Mouse (Mus musculus): ENCODE data around the gene Ccdc155. TPM values are rescaled to one million over a fixed set of nuclear protein-coding genes. Genes with fewer than 3 reads are reported as not detected.
"Not testable (repeated sequence)": the region's sequence is repeated elsewhere in the genome, so short reads cannot be mapped to it uniquely, and the experiment has no call there.

The Ccdc155 gene
- polyA plus RNA-seq, 1 experiment from 2014 or later: 0.07 TPM

DNA sequence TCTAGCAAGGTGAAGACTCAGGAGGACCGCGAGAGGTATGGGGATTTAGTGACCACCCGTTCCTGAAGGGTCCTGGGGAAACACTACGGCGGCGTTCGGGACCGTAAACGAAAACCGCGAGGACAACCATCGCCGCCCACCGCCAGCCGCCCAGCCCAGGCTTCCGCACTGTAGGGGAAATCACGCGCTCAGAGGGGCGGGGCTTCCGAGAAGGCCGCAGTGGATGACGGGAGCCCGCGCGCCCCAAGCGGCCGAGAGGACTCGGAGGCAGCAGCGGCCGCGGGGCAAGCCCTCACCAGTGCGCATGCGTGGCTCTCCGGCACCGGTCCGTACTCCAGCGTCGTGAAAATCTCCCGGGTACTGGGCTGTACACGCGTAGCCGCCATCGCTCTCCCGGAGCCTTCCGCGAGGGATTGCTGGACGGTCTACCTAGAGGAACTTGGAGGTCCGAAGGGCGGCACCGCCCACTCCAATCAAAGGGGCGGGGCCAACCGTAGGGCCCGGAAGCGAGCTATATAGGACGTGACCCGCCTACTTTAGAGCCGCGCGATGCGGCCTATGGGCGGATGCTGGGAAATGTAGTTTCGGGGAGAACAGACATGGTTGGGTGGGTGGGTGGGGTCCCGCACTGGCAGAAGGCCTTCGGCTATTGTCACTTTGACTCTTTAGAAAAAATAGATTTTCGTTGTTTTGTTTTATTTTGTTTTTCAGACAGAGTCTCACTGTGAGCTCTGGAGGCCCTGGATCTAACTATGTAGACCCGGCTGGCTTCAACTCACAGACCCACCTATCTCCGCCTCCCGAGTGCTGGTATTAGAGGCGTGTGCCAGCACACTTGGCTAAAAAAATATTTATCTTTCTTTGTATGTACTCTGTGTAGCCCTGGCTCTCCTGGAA, 50.3 kb downstream of the Ccdc155 start, which contains the start of the genes Pih1d1 and Aldh16a1:
TSS of gene Pih1d1 (plus strand) at position 208 of the 897 bp plus-strand sequence.
TSS of gene Aldh16a1 (minus strand) at position 489 of the 897 bp plus-strand sequence.
- DNase-seq (peak; percentile 95), ATAC-seq (ENCODE audit: low read depth) (peak; percentile 92)
- H3K4me2 ChIP-seq: peak within 1 kb of the TSS; percentile 85
- H3K9me3 ChIP-seq (replicated peaks): no peaks in the 10 kb centered on the region
- H3K4me3 ChIP-seq (replicated peaks): peak within 1 kb of the TSS; percentile 70
- peak within 1 kb of the TSS; percentile 82 for H3K9ac ChIP-seq
- H3K36me3 ChIP-seq: peaks cover 10% of the 10 kb centered on the region
- whole genome bisulfite sequencing (ENCODE audit: insufficient replicate concordance): 2% methylated on average over 69 of the region's 69 CpGs
- H3K27me3 ChIP-seq: no peaks in the 10 kb centered on the region
- peak within 1 kb of the TSS; percentile 84 for H3K27ac ChIP-seq
- H3K4me1 ChIP-seq (replicated peaks): peaks cover 35% of the 10 kb centered on the region

DNA sequence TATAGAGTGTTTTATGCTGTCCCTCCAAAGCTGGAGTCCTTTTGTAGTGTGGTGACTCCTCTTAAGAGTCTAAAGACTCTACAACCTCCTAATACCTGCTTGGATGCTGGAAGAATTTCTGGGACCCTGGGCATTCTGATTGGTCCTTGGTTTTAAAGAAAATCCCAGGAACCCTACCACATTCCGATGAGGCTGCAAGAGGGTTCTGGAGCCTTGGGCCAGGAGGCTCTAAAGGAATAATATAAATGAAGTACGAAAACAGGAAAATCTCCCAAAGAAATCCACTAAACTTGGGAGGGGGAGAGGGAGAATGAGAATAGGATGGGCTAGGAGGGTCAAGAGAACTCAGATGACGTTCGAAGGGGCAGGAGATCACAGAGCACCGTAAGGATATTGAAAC, 51.1 kb downstream of the Ccdc155 start:
- no peaks in the 10 kb centered on the region for H3K27me3 ChIP-seq
- ATAC-seq (ENCODE audit: low read depth) (no peak), DNase-seq (no peak)
- peak overlapping the region; percentile 82 for H3K9ac ChIP-seq
- peak overlapping the region; percentile 85 for H3K4me2 ChIP-seq
- H3K4me1 ChIP-seq (replicated peaks): peaks cover 40% of the 10 kb centered on the region
- no peaks in the 10 kb centered on the region for H3K9me3 ChIP-seq (replicated peaks)
- 4% methylated on average over 5 of the region's 5 CpGs for WGBS (ENCODE audit: insufficient replicate concordance)
- H3K4me3 ChIP-seq (replicated peaks): peak overlapping the region; percentile 70
- peak overlapping the region; percentile 84 for H3K27ac ChIP-seq
- peaks cover 7% of the 10 kb centered on the region for H3K36me3 ChIP-seq

DNA sequence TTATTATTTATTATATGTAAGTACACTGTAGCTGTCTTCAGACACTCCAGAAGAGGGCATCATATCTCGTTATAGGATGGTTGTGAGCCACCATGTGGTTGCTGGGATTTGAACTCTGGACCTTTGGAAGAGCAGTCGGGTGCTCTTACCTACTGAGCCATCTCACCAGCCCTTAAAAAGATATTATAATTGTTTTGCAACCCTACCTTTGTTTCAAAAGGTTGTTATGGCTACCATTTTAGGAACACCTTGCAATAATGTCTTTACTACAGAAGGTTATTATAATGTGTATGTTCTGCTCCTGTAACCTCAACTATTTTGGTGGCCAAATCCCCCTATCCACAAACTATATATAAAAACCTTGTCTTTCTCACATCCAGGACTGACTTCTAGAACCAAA, 51.6 kb downstream of the Ccdc155 start:
- WGBS (ENCODE audit: insufficient replicate concordance): 71% methylated on average over 2 of the region's 2 CpGs
- H3K4me2 ChIP-seq: peak overlapping the region; percentile 85
- not testable (repeated sequence) for H3K9me3 ChIP-seq (replicated peaks); H3K4me3 ChIP-seq (replicated peaks); ATAC-seq (ENCODE audit: low read depth); H3K27ac ChIP-seq; H3K9ac ChIP-seq; H3K27me3 ChIP-seq; DNase-seq
- H3K4me1 ChIP-seq (replicated peaks): peaks cover 45% of the 10 kb centered on the region
- peaks cover 10% of the 10 kb centered on the region for H3K36me3 ChIP-seq

- Histone ChIP-seq H3K9me3 (replicated peaks) (no peaks in the 10 kb centered on the region), H3K4me1 (replicated peaks) (peaks cover 51% of the 10 kb centered on the region), H3K27me3 (no peaks in the 10 kb centered on the region), H3K36me3 (peaks cover 15% of the 10 kb centered on the region), H3K4me3 (replicated peaks) (no peak overlapping the region), H3K9ac (no peak overlapping the region), H3K4me2 (no peak overlapping the region), H3K27ac (no peak overlapping the region)
- WGBS (ENCODE audit: insufficient replicate concordance): 65% methylated on average over 11 of the region's 11 CpGs
- ATAC-seq (ENCODE audit: low read depth) (no peak), DNase-seq (no peak)
Observed at GRCm38 (mm10) chr7:45151303-45151702, 53.4 kb downstream of the Ccdc155 start.

DNA sequence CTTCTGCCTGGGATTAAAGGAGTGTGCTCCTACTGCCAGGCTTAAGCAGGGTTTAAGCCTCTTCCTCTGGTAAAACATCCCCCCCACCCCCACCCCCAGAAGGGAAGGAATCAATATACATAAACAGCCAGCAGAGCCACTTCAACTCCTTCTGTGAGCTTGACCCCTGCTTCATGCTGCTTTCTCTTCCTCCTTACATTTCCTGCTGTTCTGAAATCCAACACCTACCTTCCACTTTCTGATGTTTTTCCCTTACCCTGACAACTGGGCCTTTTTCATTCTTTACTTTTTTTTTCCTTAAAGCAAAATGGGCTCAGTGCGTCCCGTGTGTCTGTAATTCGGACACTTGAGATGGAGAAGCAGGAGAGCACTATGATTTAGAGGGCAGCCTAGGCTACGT, 54.4 kb downstream of the Ccdc155 start:
- Histone ChIP-seq H3K27ac (no peak overlapping the region), H3K36me3 (peaks cover 25% of the 10 kb centered on the region), H3K9me3 (replicated peaks) (no peaks in the 10 kb centered on the region), H3K9ac (no peak overlapping the region; the same call in 1 of the 2 replicates), H3K4me1 (replicated peaks) (peaks cover 47% of the 10 kb centered on the region), H3K4me2 (no peak overlapping the region), H3K27me3 (no peaks in the 10 kb centered on the region), H3K4me3 (replicated peaks) (no peak overlapping the region)
- no peak for ATAC-seq (ENCODE audit: low read depth)
- no peak for DNase-seq
- WGBS (ENCODE audit: insufficient replicate concordance): 74% methylated on average over 4 of the region's 4 CpGs

DNA sequence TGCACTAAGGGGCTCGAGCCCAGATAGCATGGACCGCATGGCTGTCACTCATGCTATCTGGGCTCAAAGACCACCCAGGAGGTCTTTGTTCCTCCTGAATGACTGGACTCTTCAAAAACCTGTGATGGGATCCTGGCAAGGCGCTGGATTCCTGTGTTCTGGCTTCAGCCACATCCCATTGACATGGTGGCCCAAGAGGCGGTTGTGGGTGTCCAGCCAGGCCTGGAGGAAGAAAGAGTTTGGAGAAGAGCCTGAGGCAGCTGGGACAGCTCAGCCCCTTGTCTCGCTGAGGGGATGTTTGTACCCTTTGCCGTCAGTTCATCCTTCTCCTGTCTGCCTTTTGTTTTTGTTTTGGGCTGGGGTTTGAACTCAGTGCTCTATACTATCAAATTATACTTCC, 55.1 kb downstream of the Ccdc155 start:
- WGBS (ENCODE audit: insufficient replicate concordance): 75% methylated on average over 6 of the region's 6 CpGs
- Histone ChIP-seq H3K27me3 (no peaks in the 10 kb centered on the region), H3K27ac (no peak overlapping the region), H3K9ac (no peak overlapping the region), H3K9me3 (replicated peaks) (no peaks in the 10 kb centered on the region), H3K4me3 (replicated peaks) (no peak overlapping the region), H3K36me3 (peaks cover 32% of the 10 kb centered on the region), H3K4me1 (replicated peaks) (peaks cover 40% of the 10 kb centered on the region), H3K4me2 (no peak overlapping the region)
- DNase-seq (no peak), ATAC-seq (ENCODE audit: low read depth) (no peak)

DNA sequence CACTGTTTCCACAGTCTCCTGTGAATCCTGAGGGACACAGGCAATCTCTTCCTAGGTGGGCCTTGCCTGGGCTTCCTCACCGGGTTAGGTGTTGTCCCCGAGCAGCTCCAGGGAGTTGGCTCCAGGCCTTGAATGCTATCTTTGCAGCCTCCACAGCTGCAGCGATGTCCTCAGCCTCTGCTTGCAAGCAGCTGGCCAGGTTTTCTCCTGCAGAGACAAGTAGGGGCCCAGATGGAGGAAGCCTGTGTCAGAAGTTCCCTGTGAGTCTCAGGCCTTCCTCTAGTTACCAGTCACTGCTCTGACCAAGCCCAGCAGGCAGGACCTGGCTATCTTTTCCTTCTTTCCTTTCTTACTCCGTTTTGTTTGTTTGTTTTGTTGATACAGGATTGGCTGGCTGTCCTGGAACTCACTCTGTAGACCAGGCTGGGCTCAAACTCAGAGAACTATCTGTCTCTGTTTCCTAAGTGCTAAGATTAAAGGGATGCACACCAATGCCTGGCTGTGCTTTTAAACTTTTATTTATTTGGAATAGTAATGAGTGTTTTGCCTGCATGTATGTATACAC, 56.1 kb downstream of the Ccdc155 start:
- Histone ChIP-seq H3K4me3 (replicated peaks) (no peak overlapping the region), H3K9me3 (replicated peaks) (no peaks in the 10 kb centered on the region), H3K27ac (no peak overlapping the region; the same call in 1 of the 2 replicates), H3K4me1 (replicated peaks) (peaks cover 37% of the 10 kb centered on the region), H3K4me2 (no peak overlapping the region), H3K27me3 (no peaks in the 10 kb centered on the region), H3K9ac (no peak overlapping the region), H3K36me3 (peaks cover 42% of the 10 kb centered on the region)
- WGBS (ENCODE audit: insufficient replicate concordance): 61% methylated on average over 4 of the region's 4 CpGs
- no peak for ATAC-seq (ENCODE audit: low read depth)
- DNase-seq: no peak

- DNase-seq (no peak), ATAC-seq (ENCODE audit: low read depth) (peak; percentile 33; the same call in 1 of the 2 replicates)
- H3K4me2 ChIP-seq: no peak overlapping the region
- no peaks in the 10 kb centered on the region for H3K27me3 ChIP-seq
- no peak overlapping the region for H3K9ac ChIP-seq
- no peak overlapping the region for H3K27ac ChIP-seq
- WGBS (ENCODE audit: insufficient replicate concordance): 80% methylated on average over 11 of the region's 11 CpGs
- H3K4me1 ChIP-seq (replicated peaks): peaks cover 32% of the 10 kb centered on the region
- H3K4me3 ChIP-seq (replicated peaks): no peak overlapping the region
- peaks cover 48% of the 10 kb centered on the region for H3K36me3 ChIP-seq
- no peaks in the 10 kb centered on the region for H3K9me3 ChIP-seq (replicated peaks)
Observed at GRCm38 (mm10) chr7:45147899-45148298, 56.8 kb downstream of the Ccdc155 start.

DNA sequence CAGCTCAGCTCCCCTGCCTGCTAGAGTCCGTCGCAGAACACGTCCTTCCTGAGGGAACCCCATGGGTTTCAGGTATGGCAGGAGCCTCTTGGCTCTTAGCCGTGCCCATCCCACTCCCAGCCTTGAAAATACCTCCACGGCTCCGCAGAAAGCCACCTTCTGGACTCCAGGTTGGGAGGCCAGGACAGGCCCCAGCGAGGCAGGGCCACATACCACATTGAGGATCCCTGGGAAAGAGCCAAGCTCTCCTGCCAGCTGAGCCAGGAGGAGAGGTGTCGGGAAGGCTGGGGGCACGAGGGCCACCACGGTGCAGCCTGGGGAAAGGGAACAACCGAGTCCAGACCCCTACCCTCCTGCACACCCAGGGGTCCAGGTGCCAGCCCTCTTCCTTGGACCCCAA, 57.4 kb downstream of the Ccdc155 start:
- Histone ChIP-seq H3K4me2 (no peak overlapping the region), H3K4me3 (replicated peaks) (no peak overlapping the region), H3K9ac (no peak overlapping the region), H3K9me3 (replicated peaks) (no peaks in the 10 kb centered on the region), H3K36me3 (peaks cover 53% of the 10 kb centered on the region), H3K27me3 (no peaks in the 10 kb centered on the region), H3K4me1 (replicated peaks) (peaks cover 32% of the 10 kb centered on the region), H3K27ac (no peak overlapping the region)
- ATAC-seq (ENCODE audit: low read depth) (no peak), DNase-seq (no peak)
- 80% methylated on average over 11 of the region's 11 CpGs for WGBS (ENCODE audit: insufficient replicate concordance)

DNA sequence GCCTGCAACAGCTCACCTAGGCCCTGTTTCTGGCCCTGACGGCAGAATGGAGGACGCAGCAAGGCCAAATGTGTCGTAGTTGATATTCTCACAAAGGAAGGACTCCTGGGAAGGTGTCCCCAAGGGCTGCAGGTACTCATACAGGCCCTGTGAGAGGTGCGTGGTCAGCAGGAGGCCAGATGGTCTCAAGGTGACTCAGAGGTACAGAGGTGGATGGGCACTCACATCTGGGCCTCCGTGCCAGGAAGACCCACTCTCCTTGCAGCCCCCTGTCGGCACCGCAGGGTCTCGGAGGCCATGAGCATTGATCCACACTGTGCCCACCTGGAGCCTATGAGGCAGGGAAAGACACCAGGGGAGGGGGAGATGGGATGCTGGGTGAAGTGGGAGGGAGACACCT, 59.2 kb downstream of the Ccdc155 start:
- Histone ChIP-seq H3K27me3 (no peaks in the 10 kb centered on the region), H3K4me3 (replicated peaks) (no peak overlapping the region), H3K9me3 (replicated peaks) (no peaks in the 10 kb centered on the region), H3K4me1 (replicated peaks) (peaks cover 22% of the 10 kb centered on the region), H3K27ac (no peak overlapping the region), H3K9ac (no peak overlapping the region), H3K36me3 (peaks cover 60% of the 10 kb centered on the region), H3K4me2 (no peak overlapping the region)
- 85% methylated on average over 8 of the region's 8 CpGs for whole genome bisulfite sequencing (ENCODE audit: insufficient replicate concordance)
- no peak for ATAC-seq (ENCODE audit: low read depth)
- no peak for DNase-seq

DNA sequence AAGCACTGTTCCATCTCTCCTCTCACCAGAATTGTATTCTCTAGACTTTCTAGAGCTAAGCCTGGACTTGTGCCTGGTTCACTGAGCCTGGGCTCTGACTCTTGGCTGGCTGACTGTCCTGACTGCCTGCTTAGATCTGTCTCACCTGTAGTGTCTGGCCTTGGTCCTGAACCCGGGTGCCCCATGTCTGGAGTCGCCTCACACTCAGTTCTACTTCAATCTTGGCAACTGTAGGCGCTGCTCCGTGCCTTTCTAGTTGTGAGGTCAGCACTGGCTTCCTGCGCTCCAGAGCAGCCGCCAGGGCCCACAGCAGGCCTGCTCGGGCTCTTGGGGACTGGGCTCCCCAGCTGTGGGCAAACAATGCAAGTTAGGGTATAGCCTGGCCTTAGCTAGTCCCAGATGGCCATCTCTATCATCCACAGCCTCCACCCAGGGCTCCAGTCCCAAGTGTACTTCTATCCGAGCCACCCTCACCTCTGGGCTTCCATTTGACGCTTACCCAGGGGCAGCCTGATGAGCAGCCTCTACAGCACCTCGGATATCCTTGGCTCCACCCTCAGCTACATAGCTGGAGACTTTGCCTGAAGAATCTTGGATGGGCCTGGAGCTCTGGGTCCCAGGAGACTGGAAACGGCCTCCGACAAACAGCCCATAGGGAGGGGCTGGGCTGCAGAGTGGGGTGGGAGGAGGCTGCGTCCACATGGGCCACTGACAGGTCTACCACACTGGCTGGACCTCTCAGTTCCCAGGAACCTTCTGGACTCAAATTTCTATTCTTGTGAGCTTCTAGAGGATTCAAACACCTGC, 60.1 kb downstream of the Ccdc155 start:
- DNase-seq (no peak), ATAC-seq (ENCODE audit: low read depth) (no peak)
- H3K9ac ChIP-seq: no peak overlapping the region
- H3K27me3 ChIP-seq: no peaks in the 10 kb centered on the region
- H3K27ac ChIP-seq: no peak overlapping the region
- H3K36me3 ChIP-seq: peaks cover 60% of the 10 kb centered on the region
- no peak overlapping the region for H3K4me3 ChIP-seq (replicated peaks)
- peaks cover 21% of the 10 kb centered on the region for H3K4me1 ChIP-seq (replicated peaks)
- WGBS (ENCODE audit: insufficient replicate concordance): 84% methylated on average over 13 of the region's 13 CpGs
- no peak overlapping the region for H3K4me2 ChIP-seq
- no peaks in the 10 kb centered on the region for H3K9me3 ChIP-seq (replicated peaks)
